Mouse (Mus musculus) adipocyte (in vitro differentiated cells): Measurements from ENCODE around the gene Gcc1.

ENCODE experiments used
- DNase-seq: peaks from one replicate; pipeline ENCODE4 v3.0.0-alpha.2; 2016; ENCODE audit warnings: low spot score

The Gcc1 gene

DNA sequence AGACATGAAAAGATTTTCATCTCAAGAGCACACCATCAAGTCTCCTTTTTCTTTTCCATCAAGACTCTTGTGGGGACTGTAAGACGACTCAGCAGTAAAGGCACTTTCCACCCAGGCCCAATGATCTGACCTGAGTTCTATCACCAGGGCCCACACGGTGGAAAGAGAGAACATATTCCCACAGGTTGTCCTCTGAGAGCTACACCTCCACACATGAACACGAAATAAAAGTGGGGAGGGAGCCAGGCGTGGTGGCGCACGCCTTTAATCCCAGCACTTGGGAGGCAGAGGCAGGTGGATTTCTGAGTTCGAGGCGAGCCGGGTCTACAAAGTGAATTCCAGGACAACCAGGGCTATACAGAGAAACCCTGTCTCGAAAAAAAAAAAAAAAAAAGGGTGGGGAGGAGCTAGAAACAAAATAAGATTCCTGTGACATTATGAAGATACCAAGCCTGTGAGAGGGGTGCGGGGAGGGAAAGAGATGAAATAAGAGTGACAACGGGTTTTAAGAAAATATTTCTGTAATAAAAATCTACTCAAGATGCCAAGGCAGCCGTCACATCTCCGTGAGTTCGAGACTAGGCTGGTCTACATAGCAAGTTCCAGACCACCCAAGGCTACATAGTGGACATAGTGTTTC is 5.4 kb downstream of the Gcc1 start:
- peak; percentile 34 for DNase-seq

DNA sequence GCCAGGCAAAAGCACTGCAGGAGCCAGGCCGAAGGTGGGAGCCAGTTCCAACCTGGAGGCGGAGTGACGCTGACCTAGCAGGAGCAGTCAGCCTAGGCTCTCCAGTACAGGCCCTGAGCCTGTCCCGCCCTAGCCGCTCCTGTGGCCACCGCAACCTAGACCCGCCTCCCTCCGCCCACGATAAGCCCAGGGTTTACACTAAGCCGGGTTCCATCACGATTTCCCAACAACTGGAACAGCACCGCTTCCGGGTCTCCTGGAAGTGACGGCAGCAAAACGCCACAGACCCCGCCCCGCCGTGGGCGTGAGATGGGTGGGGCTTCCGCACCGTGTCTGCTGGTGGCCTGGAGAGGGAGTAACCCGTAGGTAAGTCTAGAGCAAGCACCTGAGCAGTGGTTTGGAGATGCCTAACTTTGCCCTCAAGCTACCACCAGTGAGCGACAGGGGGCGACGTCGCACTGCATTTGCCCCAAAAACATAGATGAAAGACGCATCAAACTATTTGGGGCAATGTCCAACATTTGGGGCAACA is 6.7 kb downstream of the Gcc1 start:
- DNase-seq, result peak; percentile 99

DNA sequence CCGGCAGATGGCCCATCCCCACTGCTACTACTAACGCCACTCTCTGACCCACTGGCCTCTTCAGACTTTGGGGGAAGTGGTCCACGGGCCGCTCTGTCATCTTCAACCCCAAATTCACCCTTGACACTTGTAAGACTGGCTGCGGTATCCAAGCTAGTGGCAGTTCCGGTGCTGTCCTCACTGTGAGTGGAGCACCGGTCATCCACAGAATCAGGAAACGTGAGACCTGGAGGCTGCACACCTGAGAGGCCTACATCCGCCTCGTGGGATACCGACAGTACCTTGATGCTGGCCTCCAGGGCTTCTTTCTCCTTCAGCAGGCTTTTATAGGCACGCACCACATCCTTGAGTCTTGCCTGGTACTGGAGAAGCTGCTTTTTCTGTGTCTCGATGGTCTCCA is 7.3 kb downstream of the Gcc1 start:
- DNase-seq, result no peak

DNA sequence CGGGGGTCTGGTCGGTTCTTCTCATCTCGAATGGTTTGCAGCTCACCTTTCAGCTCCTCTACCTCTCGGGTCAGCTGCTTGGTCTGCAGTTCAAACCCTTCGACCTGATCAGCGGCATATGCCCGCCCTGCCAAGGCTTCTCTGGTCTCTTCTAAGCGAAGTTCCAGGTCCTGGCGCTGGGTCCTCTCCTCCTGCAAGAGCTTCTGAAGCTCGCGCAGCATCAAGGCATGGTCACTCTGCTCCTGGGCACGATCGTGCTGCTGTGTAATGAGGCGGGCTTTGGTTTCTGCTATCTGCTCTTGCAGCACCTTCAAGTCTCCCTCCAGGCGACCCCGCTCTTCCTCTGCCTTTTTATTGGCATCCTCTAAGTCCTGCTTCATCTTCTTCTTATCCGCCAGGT is 7.8 kb downstream of the Gcc1 start:
- no peak for DNase-seq

DNA sequence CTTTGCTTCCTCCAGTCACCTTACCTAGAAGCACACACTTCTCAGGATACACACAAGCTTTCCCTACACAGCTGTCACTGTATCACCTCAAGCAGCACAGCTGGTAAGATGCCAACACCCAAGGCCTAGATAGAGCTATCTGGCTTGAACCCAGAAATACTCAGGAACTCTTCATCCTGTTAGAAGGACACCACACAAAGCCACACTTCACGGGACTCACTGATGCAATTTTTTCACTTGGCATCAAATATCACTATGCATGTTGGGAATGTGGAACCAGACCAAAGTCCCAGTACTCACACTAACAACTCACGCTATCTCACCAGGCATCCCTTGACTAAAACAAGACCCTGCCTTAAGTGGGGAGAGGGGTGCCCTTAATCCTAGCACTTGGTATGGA is 8.5 kb downstream of the Gcc1 start:
- DNase-seq, result peak; percentile 55

DNA sequence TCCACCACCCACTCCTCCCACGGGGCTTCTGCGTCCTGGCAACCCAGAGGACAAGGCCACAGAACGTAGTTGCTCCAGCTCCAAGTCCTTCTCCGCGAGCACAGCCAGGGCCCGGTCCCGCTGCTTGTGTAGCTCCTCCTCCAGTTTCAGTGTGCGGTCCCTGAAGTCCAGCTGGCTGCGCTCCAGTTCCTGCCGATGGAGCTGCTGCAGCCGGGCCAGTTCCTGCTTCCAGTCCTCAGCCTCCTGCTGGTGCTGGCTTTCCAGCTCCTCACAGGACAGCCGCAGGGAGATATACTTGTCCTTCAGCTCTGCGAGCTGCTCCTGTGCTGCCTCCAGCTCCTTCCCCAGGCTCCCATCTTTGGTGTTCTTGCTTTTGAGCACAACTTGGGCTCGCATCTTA is 9.7 kb downstream of the Gcc1 start:
- DNase-seq, result peak; percentile 35

DNA sequence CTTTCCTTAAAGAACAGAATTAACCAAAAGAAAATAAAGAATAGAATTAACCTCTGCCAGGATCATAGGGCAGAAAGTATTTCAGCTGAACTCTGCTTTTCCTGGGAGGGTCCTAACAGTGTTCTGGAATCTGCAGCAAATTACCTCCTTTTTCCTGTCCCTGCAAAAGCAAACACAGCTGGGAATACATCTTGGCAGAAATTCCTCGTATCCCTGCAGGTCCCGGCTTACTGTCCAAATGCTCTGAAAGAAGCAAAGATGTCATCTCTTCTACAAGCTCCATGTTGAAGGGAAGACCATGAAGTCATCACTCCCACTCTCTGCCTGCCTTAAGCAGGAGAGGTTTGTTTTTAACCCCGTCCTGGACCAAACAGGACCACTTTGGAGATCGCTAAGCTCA is 11.2 kb downstream of the Gcc1 start:
- DNase-seq, result no peak

DNA sequence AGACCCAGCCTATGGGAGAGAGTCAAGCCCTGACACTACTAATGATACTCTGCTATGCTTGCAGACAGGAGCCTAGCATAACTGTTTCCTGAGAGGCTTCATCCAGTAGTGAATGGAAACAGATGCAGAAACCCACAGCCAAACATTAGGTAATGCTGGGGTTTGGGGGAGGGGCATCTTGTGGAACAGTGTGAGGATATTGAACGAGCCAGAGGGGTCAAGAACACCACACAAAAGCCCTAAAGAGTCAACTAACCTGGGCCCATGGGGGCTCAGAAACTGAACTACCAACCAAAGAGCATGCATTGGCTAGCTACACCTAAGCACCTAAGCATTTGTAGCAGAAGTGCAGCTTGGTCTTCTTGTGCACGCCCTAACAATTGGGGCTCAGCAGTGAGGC is 17.0 kb downstream of the Gcc1 start:
- no peak for DNase-seq

DNA sequence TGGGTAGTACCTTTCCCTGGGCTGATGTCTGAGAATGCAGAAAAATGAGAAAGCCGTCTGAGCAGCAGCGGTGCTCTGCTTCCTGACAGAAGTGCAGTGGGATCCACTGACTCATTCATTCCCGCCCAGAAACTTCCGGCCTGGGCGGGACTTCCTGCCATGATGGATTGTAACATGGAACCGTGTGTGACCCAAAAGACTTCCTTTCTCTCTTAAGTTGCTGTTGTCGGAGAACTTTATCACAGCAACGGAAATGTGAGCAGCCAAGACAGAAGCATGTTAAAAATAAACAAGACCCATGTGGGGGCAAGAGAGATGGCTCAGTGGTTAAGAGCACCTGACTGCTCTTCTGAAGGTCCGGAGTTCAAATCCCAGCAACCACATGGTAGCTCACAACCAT is 18.1 kb downstream of the Gcc1 start:
- no peak for DNase-seq

DNA sequence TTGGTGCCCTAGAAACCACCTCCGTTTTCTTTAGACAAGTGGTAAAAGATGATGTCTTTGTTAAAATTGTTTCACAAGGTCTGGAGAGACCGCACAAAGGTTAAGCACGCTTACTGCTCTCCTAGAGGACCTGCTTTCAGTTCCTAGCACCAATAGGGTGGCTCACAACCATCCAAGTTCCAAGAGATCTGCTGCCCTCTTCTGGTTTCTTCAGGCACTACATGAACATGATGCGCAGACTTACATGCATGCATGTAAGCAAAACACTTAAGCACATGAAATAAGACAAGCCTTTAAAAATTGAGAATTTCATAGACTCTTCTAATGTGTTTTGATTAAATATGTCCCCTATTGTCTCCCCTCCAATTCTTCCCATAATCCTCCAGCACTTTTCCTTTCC is 28.4 kb downstream of the Gcc1 start:
- no peak for DNase-seq

DNA sequence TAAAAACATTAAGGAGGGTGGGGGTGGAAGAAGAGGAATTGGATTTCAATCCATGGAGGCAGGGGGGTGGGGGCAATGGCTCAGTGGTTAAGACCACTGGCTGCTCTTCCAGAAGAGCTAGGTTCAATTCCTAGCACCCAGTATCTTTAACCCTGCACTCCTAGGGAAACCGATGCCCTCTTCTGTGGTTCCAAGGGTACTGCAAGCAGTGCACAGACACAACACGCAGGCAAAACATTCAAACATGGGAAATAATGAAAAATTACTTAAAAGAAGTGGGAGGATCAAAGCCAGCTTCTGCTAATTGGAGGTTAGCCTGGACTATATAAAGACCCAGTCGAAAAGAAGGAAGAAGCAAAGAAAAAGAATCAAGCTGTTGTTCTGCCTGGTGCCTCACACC is 29.5 kb downstream of the Gcc1 start:
- DNase-seq, result no peak

DNA sequence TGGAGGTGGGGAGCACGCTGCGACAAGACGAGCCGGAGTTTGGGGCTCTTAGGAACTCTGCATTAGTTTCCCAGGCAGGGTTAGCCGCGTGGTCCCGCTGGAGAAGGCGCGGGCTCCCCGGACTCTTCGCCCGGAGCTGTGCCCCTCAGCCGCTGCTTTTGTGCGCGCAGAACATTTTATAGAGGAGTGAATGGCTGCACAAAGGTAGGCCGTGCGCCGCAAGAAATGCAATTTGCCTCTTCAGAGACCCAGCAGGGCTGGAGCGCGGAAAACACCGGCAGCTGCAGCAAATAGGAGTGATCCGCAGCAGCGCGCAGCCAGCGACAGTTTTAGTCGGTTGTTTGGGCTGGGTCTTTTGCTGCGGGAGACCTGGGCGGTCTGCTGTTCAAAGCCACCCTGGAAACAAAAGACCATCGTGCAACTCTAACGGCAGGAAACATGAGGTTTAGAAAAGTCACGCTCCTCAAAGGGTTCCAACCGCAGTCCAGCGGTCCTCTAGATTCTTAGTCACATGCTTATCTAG is 30.4 kb downstream of the Gcc1 start, which contains the start of gene Zfp800:
TSS of gene Zfp800 (minus strand) at position 325 of the 523 bp plus-strand sequence.
- no peak for DNase-seq

DNA sequence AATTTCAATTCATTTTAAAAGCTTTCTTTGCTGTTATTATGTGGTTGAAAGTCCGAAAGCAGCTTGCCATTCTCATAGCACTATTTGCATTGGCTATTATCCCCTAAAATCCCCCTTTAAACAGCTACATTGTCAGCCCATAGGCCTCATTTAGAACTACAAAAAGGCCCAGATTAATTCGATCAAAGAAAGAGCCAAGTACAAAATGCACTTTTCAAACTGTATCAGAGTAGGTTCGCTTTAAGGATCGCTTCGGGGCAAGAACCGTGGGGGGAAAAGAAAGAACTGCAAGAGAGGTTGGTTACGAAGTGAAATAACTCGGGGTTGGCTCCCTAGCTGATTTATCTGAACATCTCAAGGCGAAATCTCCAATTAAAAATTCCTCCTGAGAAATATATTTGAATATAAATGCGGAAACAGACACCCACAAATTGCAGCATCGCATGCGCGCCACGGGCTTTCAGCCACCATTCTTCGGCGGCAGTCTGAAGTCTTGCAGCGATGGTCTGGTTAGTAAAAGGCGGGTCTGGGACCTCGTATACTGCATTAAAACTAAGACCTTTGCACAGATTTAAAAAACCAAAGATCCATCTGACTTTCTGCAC is 31.2 kb downstream of the Gcc1 start:
- no peak for DNase-seq

DNA sequence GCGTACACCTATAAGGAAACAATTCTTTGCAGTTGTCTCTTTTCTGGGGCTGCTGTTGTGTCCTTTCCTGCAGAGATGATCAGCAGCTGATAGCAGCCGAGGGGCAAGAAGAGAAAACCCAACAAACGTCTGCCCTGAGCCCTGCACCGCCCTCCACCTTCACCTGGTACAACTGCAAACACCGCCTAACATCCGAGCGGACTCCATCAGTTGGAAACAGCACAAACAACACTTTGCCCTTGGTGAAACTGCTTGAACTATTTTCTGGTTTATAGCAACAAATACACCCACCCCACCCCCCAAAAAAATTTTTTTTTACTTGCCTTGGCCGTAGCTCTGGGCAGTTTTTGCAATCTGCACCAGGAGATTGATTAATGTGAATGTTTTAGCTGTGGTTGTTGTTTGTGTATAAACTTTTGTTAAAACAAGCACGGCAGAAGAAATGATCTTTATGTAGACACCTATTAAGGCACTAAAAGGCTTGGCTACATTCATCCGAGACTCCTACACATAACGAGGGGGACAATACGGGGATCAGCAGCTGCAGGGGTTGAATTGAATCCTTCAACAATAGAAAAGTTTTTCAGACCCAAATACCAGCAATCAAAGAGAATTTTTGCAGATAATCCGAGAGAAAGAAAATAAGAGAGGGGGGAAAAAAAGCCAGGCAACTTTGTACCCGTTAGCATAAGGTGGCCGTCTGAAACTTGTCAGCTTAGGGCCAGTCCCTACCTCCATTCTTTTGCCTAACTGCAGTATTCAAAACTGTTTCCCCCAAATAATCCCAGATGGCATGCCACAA is 31.9 kb downstream of the Gcc1 start:
- no peak for DNase-seq

DNA sequence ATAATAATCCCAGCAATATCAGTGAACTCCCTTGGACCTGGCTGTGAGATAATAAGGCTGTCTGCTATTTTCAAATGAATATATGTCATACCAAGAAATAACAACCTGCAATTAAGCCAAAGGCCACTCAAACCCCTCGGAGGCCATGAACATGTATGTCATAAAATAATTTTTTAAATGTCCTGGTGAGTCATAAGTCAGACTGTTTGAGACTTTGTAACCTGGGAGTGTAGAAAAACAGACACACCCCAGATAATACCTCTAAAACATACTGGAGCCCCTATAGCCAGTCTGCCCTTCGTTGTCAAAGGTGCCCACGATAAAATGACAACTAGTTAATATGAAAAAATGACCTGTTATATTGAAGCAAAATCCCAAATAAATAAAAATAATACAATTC is 39.2 kb downstream of the Gcc1 start:
- DNase-seq, result no peak

DNA sequence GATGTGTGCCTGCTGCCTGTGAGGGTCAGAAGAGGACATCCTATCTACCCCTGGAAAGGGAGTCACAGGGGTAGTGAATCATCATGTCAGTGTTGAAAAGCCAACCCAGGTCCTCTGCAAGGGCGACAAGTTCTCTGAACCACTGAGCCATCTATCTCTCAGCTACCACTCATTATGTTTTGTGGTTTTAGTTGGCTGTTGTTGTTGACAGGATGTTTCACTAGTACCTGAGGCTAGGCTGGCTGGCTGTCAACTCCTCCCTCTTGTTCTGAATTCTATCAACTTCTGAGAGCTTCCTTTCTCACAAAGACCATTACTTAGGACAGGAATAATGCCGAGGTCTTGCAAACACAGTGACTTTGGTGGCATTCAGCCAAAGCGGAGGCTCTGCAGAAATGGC is 43.0 kb downstream of the Gcc1 start:
- DNase-seq, result no peak

DNA sequence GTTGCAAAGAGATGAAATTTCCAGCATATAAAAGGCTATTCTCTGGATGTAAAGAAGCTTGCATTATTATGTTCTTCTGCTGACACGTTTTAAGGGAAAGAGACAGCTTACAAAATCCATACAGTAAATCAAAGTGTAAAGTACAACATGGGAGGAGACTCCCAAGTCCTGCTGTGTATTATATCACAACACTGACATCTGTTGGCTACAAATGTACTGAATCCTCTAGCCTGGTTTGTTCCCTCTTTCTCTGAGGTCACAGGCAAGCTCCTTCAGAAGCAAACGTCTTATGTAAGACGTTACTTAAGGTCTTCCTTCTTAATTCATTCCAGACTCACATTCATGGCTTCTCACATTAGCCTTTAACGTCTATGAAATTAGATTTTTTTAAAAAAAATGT is 46.2 kb downstream of the Gcc1 start:
- DNase-seq, result peak; percentile 62

DNA sequence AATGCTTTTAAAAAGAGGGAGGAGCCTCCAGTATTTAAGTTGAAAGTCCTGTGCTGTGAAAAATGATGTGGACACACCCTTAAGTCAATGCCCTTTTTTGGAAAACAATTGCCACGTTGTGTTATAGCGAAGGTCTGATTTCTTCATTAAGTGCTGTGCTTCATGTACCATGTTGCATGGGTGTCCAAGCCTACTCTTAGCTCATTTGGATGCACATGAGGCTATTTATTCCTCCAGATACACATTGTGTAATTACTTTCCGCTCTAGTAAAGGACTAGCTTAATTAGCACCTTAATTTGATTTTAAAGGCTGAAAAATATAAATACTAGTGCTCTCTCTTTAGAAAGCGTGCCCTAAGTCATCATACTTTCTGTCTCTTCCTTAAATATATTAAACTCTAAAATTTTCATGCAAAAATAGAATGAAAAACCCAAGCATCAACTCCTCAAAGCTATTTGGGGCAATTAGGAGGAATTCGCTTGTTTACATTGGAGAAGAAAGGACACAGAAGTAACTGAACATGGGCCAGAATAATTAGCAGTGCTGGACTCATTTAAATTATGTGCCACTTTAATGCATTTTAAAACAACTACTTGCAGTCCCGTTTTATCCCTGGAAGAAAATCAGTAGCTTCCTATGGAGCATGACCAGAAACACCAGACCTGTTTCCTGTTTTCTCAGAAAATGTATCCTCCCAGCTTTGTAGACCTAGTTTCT is 58.1 kb downstream of the Gcc1 start:
- DNase-seq, result no peak

DNA sequence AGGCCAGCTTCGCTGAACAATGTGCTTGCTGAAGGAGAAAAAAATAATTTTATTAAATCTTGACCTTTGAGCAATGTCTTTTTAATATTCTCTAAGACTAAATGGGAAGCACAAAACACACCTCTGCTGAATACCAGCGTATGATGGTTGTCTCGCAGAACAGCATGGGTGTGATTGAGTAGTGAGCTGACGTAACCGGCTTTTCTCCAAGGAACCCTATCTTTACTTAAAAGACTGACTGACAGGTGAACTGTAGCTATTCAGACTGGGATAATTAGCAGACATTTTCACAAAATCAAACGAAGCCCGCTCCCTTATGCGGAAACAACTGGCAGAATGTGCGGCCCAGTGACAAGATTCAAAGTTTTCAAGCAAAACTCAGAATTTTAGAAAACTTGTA is 60.6 kb downstream of the Gcc1 start:
- DNase-seq, result no peak
